Mouse (Mus musculus): ENCODE data around the gene Klhl28. TPM values are rescaled to one million over a fixed set of nuclear protein-coding genes. Genes with fewer than 3 reads are reported as not detected.

Gene Klhl28
- 25.7 TPM for total RNA-seq (2023)

DNA sequence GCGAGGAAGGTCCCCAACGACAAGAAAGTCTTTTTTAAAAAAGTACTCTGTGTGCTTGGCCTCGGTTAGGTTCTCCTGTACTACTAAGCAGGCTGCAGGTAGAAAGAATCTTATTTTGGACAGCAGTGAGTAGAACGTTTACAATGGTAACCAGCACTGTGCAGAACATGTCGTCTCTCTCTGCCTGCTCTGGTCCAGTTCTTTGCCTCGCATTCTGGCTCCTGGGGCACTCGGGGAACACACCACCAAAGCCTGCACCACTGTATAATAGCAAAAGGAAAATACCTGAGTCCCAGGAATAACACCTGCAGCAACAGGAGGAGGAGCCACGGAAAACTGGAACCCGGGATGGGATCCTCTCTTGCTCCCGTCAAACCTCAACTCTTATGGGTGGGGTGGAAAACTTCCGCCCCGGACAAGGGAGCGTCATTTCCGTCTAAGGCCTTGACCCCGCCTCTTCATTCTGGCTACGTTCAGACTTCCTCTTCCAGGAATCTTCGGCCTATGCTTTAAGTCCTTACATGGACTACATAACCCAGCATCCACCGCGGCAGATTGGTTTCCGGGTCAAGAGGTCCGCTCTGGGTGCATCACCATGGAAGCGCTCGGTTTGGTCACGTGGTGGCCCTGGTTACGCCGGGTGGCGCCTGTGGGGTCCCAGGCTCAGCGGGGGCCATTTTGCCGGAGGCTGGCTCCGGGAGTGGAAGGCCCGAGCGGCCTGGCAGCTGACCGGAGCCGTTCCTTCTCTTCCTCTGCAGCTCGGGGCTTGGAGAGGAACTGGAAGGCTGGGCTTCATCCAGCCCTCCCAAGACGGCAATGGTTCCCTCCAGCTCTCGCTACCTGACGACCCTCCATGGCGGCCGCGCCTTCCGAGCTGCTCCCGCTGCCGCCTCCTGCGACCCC lies at the start of gene Klhl28, which contains the start of gene Togaram1:
Klhl28 (minus strand) TSS at position 411 of the 903 bp plus-strand sequence.
Togaram1 (plus strand) TSS at position 681 of the 903 bp plus-strand sequence.

DNA sequence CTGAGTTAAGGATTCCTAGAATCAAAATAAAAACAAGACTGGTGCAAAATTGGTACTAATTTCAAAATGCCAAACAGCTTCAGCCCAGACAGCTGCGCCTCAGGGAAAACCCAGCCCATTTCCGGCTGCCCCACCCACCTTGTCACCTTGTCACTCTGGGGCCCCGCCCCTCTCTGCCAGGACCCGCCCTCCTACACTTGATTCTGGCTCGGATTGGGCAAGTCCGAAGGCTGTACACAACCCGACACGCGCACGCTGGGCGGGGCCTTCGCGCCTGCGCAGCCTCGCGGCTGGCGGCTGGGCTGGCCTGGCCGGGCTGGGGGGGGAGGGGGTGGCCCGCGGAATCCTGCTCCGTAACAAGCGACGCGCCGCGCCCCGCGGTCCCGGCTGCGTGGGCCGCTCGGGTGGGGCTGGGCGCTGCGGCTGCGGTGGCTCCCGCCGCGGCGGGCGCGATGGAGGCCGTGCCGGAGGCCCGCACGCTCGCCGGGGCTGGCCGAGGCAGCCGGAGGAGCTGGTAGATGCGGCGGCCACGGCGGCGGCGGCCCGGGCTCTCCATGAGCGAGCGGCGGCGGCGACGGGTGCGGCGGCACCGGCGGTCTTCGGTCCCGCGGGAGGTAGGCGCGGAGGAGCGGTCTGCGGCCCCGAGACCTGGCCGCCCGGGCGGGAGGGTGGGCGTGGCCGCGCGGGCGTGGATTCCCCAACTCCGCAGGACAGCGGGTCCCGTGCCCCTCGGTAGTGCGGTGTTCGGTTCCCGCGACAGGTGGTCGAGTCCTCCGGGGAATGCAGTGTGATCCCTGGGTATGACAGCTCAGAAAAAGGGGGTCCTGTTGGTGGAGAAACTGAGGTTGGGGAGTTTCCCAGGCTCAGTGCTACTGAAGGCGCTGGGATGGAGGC lies 47.5 kb downstream of the Klhl28 start, which contains the start of gene Gm527:
Gm527 (plus strand) TSS at position 329 of the 894 bp plus-strand sequence.

Other genes with a start within 250 kb of the Klhl28 start
- gene Gm527, start 47.6 kb downstream of the Klhl28 start, total RNA-seq (2023), result 13.6 TPM
- 57.3 TPM for gene Togaram1, start 270 bp upstream of the Klhl28 start, total RNA-seq (2023)
- 140 TPM for gene Prpf39, start 70.8 kb upstream of the Klhl28 start, total RNA-seq (2023)
- 87.3 TPM for gene Fkbp3, start 108.5 kb upstream of the Klhl28 start, total RNA-seq (2023)
- 18.9 TPM for gene Fancm, start 110.1 kb upstream of the Klhl28 start, total RNA-seq (2023)
- gene Mis18bp1, start 207.1 kb upstream of the Klhl28 start, total RNA-seq (2023), result 2.3 TPM